Mouse (Mus musculus) gastrocnemius, postnatal 10 days (tissue): Measurements from ENCODE around the gene Calm1. TPM values are rescaled to one million over a fixed set of nuclear protein-coding genes. Genes with fewer than 3 reads are reported as not detected.

Source experiments
- DNase-seq: peaks from one replicate; pipeline ENCODE4 v3.0.0; 2021; ENCODE audit warnings: mixed read lengths
- total RNA-seq, 2 experiments: library from RNA; stranded (reverse); gene quantifications; 2 replicates each; pipeline ENCODE4 v1.2.3; 2021

Gene Calm1
- total RNA-seq, 2 experiments from 2014 or later = 360 to 362 TPM

GRCm38 (mm10) chr12:100225196-100225595 is 26.0 kb downstream of the Calm1 start:
- DNase-seq = no peak

DNA sequence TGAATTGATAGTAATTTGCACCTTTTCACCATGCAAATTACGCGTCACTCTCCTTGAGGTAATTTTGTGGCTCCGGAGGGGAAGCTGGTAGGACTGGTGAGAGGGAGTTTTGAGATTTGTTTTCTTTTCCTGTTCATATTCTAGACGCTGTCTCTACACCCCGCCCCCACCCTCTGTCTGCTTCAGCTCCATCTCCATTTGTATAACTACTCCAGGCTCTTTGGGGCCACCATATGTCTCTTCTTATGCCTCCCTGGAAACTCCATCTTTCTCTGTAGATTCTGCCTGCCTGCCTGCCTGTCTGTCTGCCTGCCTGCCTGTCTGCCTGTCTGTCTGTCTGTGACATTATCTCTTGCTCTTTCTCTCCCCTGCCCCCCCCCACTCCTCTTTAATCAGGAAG is 26.8 kb downstream of the Calm1 start:
- no peak for DNase-seq

DNA sequence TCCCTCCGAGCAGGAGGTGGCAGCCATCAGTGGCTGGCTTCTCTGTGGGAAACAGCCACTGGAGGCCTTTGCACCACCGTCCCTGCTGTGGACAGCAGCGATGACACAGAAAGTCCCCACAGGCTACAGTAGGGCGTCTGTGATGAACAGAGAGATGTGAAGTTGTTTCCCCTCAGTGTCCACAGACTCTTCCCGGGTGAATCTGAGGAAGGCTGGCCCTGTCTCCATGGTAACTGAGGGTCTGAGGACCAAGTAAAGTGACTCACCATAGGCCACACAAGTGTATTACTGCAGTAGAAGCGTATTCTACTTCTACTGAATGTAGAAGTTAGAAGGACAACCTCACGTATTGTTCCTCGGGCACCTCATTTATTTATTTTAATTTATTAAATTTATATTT is 27.4 kb downstream of the Calm1 start:
- no peak for DNase-seq

DNA sequence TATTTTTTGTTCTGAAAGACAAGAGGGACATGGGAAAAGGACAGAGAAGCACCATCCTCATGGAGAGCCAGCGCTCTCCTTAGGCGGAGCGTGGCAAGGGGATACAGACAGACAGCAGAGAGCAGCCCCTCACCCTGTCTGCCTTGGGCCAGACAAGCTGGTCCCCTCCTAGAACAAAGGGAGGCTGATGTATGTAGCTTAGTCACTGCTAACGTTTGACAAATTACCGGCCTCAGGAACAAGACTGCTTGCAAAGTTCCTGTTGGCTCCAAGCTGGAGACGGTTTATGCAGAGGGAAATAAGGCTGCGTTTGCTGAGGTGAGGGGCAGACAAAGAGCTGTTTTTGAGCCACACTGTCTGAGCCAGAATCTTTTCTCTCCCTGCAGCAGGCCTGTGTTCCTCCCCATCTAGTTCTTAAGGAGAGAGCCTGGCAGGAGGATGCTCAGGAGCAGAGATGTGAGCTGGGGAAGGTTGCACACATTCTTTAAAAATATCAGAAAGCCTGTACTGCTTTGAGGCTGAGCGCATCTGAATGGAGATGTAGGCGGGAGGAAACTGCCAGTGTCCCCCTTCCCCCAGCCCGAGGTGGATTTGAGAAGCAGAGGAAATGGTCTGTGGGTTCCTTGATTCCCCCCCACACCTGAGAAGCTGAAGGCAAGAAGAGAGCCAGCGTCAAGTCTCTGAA is 28.9 kb downstream of the Calm1 start:
- DNase-seq = no peak

- DNase-seq = no peak
These were observed 35.0 kb downstream of the Calm1 start for GRCm38 (mm10) chr12:100234201-100234600.

DNA sequence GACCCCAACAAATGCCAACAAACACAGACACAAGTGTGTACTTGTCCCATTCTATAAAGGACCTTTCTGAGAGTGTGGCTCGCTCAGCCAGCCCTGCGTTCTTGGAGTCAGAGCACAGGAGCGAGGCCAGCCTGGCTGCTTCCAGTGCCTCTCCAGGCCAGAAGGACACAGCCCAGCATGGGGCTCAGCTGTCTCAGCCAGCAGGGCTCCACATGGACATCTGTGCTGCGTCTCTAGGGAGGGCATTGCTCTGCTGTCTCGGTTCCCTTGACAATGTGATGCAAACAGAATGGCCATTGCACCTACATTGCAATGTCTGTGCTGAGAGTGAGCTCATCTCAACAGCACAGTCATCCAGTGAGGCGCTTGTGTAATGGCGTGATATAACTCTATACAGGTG is 35.7 kb downstream of the Calm1 start:
- peak; percentile 26 for DNase-seq

- DNase-seq = no peak
These were observed 36.2 kb downstream of the Calm1 start for GRCm38 (mm10) chr12:100235423-100235822.

GRCm38 (mm10) chr12:100239404-100239803 is 40.2 kb downstream of the Calm1 start:
- DNase-seq = no peak

DNA sequence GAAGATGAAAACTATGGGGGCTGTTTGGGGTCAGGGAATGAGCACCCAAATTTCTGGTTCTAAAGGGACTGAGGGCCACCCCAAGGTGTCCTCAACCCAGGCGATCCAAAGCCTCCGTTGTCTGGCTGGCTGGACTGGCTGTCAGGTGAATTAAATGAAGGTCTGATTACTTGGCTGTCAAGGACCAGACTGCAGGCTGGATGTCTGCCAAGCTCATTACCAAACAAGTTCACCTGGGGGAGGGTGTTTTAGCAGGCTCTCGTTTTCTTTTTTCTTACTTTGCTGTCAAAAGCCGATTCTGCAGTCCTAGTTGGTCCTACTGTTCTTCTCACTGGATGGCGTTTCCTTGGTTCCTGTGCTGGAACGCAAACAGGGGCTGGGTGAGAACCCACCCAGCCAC is 40.6 kb downstream of the Calm1 start:
- no peak for DNase-seq

GRCm38 (mm10) chr12:100241911-100242796 is 42.9 kb downstream of the Calm1 start:
- peak; percentile 30 for DNase-seq

GRCm38 (mm10) chr12:100244580-100244979 is 45.3 kb downstream of the Calm1 start:
- no peak for DNase-seq

- no peak for DNase-seq
These were observed 49.9 kb downstream of the Calm1 start for GRCm38 (mm10) chr12:100249170-100249569.

GRCm38 (mm10) chr12:100254471-100254870 is 55.2 kb downstream of the Calm1 start:
- DNase-seq = no peak

- no peak for DNase-seq
These were observed 56.3 kb downstream of the Calm1 start for GRCm38 (mm10) chr12:100255441-100255949.

- no peak for DNase-seq
These were observed 58.5 kb downstream of the Calm1 start for GRCm38 (mm10) chr12:100257779-100258178.

Other genes with a start within 250 kb of the Calm1 start
- gene Kcnk13, start 234.9 kb upstream of the Calm1 start, total RNA-seq = 1 to 10 TPM; 2.0 to 2.5 TPM
- gene Psmc1, start 89.3 kb upstream of the Calm1 start, total RNA-seq = 100 to 1,000 TPM; 168 to 201 TPM
- 10 to 100 TPM; 11.1 to 11.2 TPM for gene Nrde2, start 39.8 kb upstream of the Calm1 start, total RNA-seq